Mouse (Mus musculus) bone marrow, adult 2 months (tissue): ENCODE results near the gene Lactb.

Experiments
- CTCF ChIP-seq: fragments of 200-500 bp; IDR thresholded peaks from 2 replicates; pipeline ENCODE4 v1.5.1; 2011; ENCODE audit warnings: low read length, control low read depth; ENCODE audit not compliant: control insufficient read depth, insufficient read depth
- POLR2A ChIP-seq: fragments of 200-500 bp; IDR thresholded peaks from 2 replicates; pipeline ENCODE4 v1.6.1; 2011; ENCODE audit warnings: low read depth, mild to moderate bottlenecking, control low read depth, low read length, borderline replicate concordance; ENCODE audit not compliant: control insufficient read depth

- no peak for TF ChIP-seq POLR2A
- no peak for TF ChIP-seq CTCF
Observed at GRCm38 (mm10) chr9:66907126-66907525, 68.2 kb downstream of the Lactb start.
